Mouse (Mus musculus) frontal cortex, postnatal 10 days (tissue): Measurements from ENCODE around the gene Mylk.
"Not testable (repeated sequence)": the region's sequence is repeated elsewhere in the genome, so short reads cannot be mapped to it uniquely, and the experiment has no call there.

ENCODE experiments used
- DNase-seq, 2 experiments: peaks; one replicate each; pipeline ENCODE4 v3.0.0; 2022; ENCODE audit warnings: low spot score in 2 of 2, mixed read lengths in 1 of 2

Gene Mylk

DNA sequence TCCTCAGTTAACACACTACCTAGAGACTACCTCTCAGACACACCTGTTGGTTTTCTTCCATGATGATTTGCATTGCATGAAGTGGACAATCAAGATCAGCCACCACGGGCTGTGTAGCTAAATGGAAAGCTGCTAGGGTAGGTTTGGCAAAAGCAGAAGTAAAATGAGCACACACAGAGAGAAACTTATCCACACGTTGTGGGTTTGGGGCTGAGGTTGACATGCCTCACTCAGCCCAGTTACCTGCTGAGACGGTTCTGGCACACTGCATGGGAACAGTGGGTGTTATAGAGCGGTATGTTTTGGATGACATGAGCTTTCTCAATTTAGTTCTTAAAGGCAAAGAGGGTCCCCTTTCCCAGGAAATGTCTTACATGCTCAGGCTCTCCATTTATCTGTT, 25.1 kb downstream of the Mylk start:
- no peak for DNase-seq

DNA sequence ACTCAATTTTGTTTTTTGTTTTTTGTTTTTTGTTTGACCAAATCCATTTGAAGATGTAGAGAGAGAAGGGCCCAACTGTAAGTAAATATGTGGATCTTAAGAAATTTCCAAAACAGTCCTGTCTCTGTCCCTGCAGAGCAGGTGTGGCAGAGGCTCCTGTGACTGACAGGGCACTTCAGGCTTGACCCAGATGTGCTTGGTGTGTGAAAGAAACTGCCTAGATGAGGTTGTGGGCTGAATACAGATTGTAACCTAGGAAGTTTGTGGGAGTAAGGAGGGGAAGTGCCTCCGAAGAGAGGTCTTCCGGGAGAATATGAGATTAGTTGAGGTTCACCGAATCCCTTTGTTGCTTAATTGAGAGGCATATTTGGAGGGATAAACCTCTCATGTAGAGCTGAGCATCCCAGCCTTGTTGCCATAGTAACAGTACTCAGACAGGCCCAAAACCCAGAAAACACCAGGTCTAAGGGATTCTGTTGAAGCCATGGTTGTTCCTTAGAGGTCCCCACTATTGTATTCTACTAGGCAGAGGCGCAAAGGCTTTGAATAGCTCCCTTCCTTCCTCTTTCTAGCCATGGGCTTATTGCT, 27.5 kb downstream of the Mylk start:
- DNase-seq: no peak

DNA sequence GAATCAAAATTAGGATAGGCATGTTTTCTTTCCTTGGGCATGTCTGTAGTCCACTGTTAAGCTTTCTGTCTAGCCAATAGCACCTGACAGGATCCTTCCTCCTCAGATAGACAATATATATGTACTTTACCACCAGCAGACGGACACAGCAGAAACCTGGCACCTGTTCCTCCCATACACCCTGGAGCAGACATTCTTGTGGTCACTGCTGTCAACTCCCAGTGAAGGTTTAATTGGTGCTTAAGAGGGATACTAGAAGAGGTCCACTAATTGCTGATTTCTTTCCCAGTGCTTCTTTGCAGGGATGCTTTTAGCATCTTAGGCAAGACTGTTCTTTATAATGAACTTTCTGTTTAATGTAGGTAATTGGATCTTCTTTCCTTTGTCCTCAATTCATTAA, 37.4 kb downstream of the Mylk start:
- DNase-seq: no peak

DNA sequence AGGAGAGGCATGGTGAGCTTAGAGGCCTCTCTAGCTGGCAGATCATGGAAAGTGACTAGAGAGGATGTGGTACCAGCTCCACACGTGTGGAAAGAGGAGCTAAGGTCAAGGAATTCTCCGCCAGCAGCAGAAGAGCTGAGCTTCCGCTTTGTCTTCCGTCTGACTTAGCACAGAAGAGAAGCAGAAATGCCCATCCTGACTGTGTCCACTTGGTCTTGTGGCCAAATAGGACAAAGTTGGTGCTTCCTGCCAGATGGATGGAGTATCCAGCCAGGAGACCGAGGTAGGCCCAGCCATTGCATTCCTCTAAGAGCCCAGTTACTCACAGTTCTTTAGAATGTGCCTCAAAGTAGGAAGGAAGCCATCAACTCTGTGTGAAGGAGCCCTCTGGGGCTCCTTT, 38.5 kb downstream of the Mylk start:
- no peak for DNase-seq

DNA sequence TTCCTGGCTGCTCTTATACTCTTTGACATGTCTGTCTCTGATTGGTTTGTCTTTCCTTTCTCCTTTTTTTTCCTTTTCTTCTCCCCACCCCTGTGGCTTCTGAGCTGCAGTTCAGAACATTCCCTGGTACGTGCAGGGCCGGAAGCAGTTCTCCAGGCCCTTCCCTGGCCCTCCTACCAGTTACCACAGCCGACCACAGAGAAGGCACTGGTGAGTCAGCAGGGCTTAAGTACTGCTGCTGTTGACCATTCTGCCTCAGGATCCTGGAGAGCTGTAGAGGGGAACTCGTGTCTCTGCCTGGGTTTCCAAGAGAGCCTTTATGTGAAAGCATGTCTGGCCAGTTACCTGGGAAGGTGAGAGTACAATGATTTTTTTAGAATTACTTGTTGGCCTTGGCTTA, 39.7 kb downstream of the Mylk start:
- no peak for DNase-seq

DNA sequence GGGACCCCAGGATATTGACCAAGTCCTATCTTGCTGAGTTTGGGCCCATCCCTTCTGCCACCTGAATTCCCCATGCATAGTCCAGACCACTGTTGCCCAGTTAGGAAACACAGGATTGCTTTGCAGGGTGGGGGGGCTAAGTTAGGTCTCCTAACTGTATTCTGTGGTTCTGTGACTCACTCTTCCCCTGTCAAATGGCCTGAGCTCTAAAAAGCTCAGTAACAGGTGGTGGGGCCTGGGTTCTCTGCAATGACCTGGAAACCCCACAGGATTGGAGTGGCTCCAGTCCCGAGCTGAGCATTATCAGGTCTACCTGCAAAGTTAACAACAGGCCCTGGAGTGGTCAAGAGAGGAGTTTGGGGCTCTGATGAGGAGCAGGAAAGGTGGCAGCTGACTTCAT, 47.5 kb downstream of the Mylk start:
- DNase-seq: no peak

DNA sequence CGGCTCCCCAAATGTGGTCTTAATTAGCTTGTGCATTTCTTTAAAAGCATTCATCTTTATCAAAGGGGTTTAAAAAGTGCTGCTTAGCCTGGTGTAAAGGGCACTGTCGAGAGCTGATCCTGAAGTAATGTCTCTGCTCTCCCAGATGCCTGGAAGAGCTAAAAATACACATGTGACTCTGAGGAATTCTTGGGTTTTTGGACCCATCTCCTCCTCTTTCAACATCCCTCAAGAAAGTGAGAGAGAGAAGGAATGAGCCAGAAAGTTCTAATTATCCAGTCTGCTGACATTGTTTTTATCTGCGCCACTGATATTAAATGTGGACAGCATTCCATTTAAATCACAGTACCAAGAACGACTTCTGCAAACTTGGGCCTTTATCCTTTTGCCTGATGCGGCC, 48.0 kb downstream of the Mylk start:
- DNase-seq: no peak

DNA sequence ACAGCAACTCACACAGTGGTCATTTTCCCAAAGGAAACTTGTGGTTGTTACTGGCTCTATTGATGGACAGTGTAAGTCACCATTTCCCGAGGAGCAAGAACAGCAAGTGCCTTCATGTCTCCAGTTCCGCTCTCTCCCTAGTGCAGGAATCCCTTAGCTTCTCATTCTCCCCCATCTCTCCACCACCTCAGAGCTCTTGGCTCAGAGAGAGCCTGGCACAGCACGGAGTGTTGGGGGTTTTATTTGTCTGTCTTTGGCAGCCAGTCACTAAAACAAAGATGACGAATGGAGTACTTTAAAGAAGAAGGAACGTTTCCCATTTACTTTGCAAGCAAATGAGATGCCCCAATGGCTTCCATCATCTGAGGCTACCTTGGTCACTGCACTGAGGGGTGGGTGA, 56.2 kb downstream of the Mylk start:
- DNase-seq: no peak

DNA sequence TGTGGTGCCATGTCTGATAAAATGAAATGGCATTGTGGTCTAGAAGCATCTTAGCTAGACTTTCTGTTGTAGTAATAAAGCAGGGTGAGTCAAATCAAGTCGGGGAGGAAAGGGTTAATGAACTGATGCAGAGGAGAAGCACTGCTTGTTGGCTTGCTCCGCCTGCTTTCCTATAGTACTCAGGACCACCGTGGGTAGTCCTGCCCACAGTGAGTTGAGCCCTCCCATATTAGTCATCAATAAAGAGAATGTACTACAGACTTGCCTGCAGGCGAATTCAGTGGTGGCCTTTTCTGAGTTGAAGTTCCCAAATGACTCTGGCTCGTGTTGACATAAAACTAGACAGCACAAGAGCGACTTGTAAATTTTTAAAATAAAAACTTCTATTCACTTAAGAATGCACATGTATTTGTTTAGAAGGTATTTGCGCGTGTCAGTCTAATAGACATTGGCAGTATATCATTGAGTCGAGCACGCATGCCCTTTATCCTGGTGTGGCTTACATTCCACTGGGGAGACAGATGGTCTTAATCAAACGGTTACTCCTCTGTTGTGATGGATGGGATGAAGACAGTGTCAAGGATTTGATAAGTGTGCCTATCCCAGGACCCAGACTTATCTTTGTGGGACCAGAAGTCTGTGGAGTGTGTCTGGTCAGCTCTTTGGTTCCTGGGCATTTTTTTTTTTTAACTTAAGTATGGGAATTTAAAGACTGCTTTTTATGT, 59.4 kb downstream of the Mylk start:
- no peak for DNase-seq

DNA sequence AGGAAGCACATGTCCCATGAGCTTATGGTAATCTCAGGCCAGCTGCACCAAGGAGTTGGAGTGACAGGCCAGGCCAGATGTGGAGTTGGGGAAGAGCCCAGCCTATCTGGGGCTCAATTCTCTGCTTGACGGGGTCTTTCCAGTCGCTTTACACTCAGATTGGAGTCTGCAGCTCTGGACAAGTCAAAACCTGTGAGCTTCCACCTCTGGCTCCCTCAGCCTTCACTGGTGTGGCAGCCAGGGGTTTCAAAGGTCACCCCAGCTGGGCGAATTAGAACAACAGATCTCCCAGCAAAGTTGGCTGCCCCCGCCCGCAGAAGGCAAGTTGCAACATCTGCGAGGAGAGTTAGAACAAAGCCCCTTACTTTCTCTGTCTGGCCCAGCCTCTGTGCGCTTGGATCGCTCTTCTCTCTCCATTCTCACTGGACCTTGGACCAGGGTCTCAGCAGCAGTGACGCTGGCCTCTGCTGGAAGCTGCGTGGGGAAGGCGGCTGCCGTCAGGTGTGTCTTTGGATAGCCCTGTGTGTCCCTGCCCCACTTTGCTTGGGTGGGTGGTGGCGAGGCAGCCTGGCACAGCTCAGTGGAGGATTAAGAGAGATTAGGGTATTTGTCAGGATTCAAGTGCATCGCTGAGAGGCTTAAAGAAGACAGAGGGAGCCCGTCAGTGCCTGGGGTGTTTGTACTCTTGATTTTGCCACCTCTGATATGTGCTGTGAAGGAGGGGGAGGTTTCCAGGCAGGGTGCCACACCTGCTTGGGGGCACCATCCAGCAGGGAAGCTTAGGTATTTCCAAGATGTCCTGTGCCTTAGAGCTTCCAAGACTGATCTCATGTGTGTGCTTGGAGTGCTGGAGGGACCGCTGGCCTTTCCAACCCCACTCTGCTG, 62.1 kb downstream of the Mylk start:
- DNase-seq: no peak

DNA sequence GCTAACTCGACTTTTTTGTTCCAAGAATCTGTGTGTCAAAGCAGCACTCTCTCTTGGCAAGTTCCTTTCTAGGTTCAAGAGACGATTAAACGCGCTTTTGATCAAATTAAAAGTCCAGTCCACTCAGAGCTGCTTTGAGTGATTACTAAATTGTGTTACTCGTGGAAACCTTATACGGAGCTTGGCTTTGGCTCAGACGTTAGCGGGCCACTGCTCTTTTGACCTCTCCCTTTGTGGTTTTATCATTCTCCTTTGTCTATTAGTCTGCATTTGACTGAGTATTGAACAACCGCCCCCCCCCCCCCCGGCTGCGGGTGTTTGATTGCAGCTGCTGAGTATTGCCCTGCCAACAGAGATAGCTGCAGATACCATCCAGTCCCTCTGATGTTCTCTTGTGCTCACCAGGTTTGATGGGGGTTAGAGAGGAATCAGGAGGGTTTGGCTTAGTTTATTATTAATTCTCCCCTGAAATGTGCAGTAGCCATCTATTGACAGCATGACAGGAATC, 62.8 kb downstream of the Mylk start:
- DNase-seq: no peak

DNA sequence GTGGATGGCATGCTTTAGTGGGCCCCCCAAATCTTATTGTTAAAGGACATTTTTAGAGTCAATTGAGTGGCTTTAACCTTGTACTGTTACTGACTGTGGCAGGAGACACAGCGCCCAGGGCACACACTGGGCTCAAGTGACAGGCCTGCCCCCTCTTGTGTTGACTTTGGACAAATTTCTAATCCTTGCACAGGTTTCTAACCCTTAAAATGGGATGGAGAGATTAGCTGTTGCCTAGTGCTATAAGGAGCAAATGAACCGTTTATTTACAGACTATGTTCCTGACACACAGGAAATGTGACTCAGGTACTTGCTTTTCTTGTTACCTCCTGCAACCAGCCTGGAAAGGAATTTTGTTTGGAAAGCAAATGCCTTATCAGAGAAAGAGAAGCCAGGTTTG, 67.2 kb downstream of the Mylk start:
- DNase-seq: no peak

DNA sequence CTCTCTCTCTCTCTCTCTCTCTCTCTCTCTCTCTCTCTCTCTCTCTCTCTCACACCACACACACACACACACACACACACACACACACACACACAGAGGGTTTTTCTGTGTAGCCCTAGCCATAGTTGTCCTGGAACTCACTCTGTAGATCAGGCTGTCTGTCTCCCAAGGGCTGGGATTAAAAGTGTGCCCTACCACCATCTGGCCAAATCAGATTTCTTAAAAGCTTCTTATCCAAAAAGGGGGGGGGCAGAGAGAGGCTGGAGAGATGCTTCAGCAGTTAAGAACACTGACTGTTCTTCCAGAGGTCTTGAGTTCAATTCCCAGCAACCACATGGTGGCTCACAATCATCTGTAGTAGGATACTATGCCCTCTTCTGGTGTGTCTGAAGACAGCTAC, 68.2 kb downstream of the Mylk start:
- not testable (repeated sequence) for DNase-seq

DNA sequence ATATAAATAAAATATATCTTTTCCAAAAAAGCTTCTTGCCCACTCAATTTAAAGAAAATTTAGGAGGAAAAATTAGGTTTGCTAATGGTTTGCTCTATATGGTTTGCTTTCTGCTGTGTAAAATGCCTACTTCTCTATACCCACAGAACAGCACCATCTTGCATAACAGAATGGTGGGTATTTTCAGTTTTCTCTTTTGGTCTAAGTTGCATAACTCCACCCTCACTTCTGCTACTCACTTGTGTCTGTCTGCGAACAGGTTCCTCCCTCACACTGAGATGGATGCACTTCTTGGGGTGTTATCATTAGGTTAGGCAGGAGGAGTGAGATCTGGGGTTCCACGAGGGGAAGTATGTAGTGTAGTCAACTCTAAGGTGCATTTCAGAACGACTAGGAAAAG, 68.6 kb downstream of the Mylk start:
- no peak for DNase-seq

DNA sequence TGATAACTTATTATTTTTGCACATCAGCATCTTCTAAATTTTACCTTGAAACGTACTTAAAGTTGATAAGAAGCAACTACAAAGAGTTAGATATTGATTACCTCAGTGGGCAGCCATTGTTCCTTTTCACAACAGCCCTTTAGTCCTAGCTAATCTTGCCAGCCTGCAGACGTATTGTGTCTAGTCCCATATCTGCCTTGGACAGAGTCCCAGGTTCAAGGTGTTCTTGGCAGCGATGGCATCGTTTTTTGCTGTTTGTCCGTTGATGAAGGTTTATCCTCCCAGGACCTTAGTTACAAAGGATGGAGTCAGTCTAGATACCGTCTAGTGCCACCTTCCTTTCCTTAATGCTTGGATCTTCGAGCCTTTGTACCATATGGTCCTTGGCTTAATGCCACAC, 69.6 kb downstream of the Mylk start:
- DNase-seq: no peak

DNA sequence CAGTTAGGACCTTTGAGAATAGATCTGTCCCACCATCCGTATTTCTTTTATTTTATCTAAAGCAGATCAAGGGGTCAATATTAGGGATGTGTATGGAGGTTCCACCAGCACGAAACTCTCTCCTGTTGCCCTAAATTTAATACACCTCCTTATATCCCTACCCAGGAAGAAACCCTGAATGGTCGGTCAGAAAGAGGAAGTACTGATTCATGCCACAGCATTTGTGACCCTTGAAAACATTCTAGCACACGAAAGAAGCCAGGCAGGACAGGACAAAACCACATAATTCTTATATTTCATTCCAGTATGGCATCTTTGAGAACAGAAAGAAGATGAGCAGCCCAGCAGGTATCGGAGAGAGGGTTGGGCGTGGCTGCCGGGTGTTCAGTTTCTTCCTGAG, 71.5 kb downstream of the Mylk start:
- DNase-seq: no peak

DNA sequence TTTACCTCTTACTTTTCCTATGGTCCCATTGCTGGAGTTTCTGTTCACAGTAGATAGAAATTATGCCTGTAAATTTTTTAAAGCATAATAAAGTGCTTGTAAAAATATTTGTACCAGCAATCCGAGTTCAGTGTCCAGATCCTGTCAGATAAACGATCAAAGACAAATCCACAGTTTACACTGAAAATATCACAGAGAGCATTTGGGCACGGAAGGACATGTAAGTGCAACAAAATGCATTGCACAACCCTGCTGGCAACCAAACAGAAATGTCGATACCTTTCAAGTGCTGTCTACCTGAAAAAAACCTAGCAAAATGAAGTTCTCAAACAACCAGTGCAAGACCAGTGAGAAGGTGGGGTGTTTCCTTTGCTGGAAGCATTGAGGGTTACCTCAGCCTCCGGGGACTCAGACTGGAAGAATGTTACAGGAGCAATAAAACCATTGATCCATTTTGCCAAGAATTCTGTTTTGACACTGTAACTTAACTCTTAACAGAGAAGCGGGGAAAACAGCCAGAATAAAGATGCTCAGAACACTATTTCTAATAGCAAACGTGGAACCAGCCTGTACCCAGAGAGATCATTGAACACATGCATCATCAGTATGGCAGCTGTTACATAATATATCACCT, 80.2 kb downstream of the Mylk start:
- no peak for DNase-seq

DNA sequence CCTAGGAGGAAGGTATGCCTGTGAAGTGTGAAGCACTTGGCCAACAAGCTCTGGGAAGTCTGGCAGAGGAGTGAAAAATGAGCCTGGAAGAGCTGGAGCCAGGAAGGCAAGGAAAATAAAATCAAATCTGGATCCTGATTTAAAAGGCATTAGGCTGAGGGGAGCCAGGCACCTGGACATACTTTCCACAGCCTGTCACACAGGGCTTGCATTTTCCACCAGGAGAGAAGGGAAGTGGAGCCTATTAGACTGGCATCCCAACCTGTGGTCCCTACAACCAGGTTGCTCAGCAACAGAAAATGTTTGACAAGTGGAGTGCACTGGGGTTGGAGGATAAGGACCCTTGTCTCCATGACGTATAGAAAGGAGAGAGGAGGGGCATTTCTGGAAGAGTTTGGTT, 89.5 kb downstream of the Mylk start:
- no peak for DNase-seq

DNA sequence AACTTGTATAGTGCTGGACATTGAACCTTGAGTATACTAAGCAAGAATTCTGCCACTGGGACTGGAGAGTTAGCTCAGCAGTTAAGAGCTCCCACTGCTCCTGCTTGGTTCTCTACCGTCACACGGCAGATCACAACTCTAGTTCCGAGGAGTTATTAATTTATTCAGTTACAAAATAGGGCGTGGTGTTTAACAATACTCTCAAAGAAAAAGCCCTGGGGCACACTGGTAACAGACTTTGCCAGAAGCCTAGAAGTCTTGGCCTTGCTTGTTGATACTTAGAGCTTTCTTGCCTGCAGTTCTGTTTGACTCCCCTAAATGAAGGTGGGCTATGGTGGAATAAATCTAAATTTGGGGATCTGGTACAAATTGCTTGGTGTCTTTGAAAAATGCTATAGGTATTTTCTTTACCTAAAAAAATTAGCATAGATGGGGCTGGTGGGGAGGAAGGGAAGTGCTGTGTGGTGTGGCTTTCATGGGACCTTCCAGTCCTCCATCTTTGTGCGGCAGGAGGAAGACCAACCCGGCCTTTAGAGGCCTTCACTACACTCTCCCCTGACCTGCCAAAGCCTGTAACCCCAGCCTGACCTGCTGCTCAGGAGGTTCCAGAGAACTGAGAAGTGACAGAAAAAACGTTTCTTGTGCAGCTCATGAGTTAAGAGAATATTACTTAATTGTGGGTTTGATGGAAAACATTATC, 94.1 kb downstream of the Mylk start:
- DNase-seq: no peak

DNA sequence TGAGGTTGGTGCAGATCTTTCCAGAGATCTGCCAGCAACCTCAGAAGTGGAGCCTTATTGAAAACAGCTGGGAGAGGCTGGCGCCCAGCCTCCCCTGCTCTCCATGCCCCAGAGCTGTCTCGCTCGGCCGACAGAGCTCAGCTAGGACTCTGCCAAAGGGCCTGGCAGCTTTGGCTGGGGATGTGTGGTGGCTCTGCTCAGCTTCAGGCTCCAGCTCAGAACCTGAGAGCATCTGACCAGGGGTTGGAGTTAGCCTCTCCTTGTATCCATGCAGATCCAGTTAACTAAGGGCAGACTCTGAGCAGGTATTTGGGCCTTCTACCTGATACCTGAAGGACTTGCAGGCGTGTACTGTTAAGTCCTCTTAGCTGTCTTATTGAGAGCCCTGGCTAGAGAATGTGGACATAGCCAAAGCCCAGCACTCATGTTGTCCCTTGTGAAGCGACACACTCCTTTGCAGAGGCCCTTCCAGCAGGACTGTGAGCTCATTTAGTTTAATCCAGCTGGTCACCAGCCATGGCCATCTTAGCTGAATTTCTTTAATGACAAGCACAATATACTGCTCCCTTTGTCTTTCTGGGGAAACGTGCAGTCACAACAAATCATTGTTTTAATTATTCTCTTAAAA, 94.8 kb downstream of the Mylk start:
- DNase-seq: no peak

DNA sequence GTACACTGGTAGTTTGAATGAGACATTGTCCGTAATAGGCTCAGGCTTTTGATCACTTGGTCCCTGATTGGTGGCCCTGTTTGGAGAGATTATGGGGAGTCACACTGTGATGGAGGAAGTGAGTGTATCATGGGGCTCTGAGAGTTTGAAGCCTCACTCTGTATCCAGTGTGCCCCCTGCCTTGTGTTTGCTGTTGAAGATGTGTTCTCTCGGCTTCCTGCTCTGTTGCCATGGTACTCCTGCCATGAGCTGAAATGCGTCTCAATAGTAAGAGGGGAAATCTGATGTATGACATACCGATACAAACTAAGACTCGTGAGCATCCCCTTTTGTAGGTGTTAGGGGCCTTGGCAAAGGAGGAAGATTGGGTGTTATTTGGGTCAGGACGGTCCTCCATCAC, 99.8 kb downstream of the Mylk start:
- no peak for DNase-seq
